Mouse (Mus musculus): Measurements from ENCODE around the gene Atcay.
"Not testable (repeated sequence)": the region's sequence is repeated elsewhere in the genome, so short reads cannot be mapped to it uniquely, and the experiment has no call there.

DNA sequence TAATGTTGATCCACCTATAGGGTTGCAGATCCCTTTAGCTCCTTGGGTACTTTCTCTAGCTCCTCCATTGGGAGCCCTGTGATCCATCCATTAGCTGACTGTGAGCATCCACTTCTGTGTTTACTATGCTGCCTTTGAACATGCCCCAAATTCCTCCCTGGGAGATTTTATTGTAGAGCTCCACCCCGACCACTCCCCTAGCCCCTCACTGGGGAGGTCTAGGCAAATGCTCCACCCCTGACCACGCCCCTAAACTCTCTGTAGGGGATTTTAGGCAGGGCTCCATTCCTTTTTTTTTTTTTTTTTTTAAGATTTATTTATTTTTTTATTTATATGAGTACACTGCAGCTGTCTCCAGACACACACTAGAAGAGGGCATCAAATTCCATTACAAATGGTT, 6.9 kb downstream of the Atcay start:
- TF ChIP-seq POLR2A (IDR thresholded peaks at IDR 0.05; ENCODE audit: control insufficient read depth, extremely low read depth, insufficient read depth, low read length, poor library complexity); CTCF (IDR thresholded peaks at IDR 0.05; ENCODE audit: borderline replicate concordance, control insufficient read depth, extremely low read depth, insufficient read depth, low read length, poor library complexity): not testable (repeated sequence)
